Mouse (Mus musculus) erythroblast, embryonic 14.5 days (primary cell): ENCODE results near the gene Phtf1.

Experiments used
- GATA1 ChIP-seq: IDR thresholded peaks from 2 replicates; pipeline ENCODE4 v1.6.1; 2012; ENCODE audit warnings: low read length, inconsistent platforms, mixed read lengths
- TAL1 ChIP-seq: IDR thresholded peaks from 3 replicates; pipeline ENCODE4 v1.6.1; 2012; ENCODE audit warnings: low read length, inconsistent platforms, mixed read lengths

DNA sequence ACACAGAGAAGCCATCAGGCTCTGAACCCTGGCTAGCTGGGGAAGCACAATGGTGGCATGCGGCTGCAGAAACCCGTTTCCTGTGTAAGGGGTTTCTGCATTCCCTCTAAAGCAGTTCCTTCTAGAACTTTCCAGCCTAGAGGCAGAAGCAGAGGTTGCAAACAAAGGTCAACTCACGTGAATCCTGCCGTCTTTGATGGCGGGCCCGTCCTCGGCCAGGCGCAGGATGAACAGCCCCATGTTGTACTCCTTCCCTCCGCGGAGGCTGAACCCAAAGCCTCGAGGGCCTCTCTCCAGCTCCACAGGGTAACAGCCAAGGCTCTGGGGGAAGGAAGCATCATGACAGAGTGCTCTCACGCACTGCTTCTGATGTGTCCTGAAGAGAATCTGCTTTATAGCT is 52.2 kb downstream of the Phtf1 start:
- no peak for TF ChIP-seq TAL1
- TF ChIP-seq GATA1, result no peak
